Mouse (Mus musculus): ENCODE data around the gene Aoc1. TPM values are rescaled to one million over a fixed set of nuclear protein-coding genes. Genes with fewer than 3 reads are reported as not detected.
"Not testable (repeated sequence)": the region's sequence is repeated elsewhere in the genome, so short reads cannot be mapped to it uniquely, and the experiment has no call there.

The Aoc1 gene
- polyA plus RNA-seq, 1 experiment from 2014 or later, result not detected

DNA sequence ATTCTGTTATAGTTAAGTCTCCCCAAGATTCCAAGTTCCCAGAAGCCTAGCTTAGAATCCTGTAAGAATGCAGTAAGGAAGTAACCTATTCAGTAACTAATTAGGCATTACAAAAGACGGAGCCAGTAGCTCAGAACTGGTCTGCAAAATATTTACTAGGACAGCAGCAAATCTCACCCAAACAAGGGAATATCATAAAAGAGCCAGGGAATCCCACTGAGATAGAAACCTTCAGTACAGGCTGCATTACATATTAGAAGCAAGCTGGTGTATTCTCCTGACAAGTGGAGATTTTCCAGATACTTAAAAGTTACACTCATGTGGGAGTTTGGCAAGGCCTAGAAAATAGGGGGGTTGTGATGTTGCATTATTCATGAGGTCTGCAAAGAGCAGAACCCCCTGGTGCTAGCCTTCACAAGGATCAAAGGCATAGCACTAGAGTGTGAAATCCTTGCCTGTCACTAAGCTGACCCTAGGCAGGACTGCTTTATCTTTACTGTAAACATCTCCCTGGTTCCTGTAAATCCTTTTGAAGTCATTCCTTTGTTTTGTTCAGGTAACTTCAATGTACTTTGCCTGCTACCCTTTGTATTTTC is 6.2 kb upstream of the Aoc1 start:
- not testable (repeated sequence) for H3K27ac ChIP-seq (ENCODE audit: low read depth, low read length); H3K9ac ChIP-seq (ENCODE audit: low read depth, low read length); ATAC-seq; H3K27me3 ChIP-seq (replicated peaks; ENCODE audit: control insufficient read depth, insufficient read depth, low read length); H3K4me2 ChIP-seq (ENCODE audit: low read length); H3K4me1 ChIP-seq (ENCODE audit: control insufficient read depth, insufficient read depth, low read depth, low read length); H3K4me3 ChIP-seq (ENCODE audit: low read length); H3K9me3 ChIP-seq (ENCODE audit: control insufficient read depth, low read length); H3K36me3 ChIP-seq (ENCODE audit: control insufficient read depth, insufficient read depth, low read length)
- 8% methylated on average over 1 of the region's 1 CpGs for WGBS

DNA sequence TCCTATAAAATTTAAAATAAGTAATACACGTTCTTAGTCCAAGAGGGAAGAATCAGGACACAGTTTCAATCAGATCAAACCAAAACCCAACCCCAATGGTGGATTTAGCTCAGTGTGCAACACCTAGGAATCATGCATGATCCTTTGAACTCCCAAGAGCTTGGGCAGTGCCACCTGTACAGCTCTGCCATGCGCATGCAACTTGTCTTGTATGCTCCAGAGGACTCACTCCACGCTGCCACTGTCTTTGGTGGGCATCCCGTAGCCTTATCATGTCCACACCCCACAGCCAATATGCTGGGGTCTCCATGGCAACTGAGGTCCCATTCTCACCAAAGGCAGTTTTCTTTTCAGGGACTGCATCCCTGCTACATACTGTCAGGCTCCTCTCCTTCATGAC is 5.5 kb upstream of the Aoc1 start:
- ATAC-seq, result no peak
- 26% methylated on average over 4 of the region's 4 CpGs for WGBS
- Histone ChIP-seq H3K9ac (ENCODE audit: low read depth, low read length) (no peak overlapping the region), H3K4me1 (ENCODE audit: control insufficient read depth, insufficient read depth, low read depth, low read length) (no peaks in the 10 kb centered on the region; the same call in 1 of the 2 replicates), H3K27ac (ENCODE audit: low read depth, low read length) (no peak overlapping the region), H3K27me3 (replicated peaks; ENCODE audit: control insufficient read depth, insufficient read depth, low read length) (no peaks in the 10 kb centered on the region), H3K4me2 (ENCODE audit: low read length) (no peak overlapping the region), H3K9me3 (ENCODE audit: control insufficient read depth, low read length) (no peaks in the 10 kb centered on the region), H3K4me3 (ENCODE audit: low read length) (no peak overlapping the region), H3K36me3 (ENCODE audit: control insufficient read depth, insufficient read depth, low read length) (no peaks in the 10 kb centered on the region)

- Histone ChIP-seq H3K9ac (ENCODE audit: low read depth, low read length) (no peak overlapping the region), H3K9me3 (ENCODE audit: control insufficient read depth, low read length) (no peaks in the 10 kb centered on the region), H3K27me3 (replicated peaks; ENCODE audit: control insufficient read depth, insufficient read depth, low read length) (no peaks in the 10 kb centered on the region), H3K36me3 (ENCODE audit: control insufficient read depth, insufficient read depth, low read length) (no peaks in the 10 kb centered on the region), H3K27ac (ENCODE audit: low read depth, low read length) (no peak overlapping the region), H3K4me3 (ENCODE audit: low read length) (no peak overlapping the region), H3K4me1 (ENCODE audit: control insufficient read depth, insufficient read depth, low read depth, low read length) (no peaks in the 10 kb centered on the region; the same call in 1 of the 2 replicates), H3K4me2 (ENCODE audit: low read length) (no peak overlapping the region)
- WGBS, result 78% methylated on average over 2 of the region's 2 CpGs
- ATAC-seq, result no peak
These were observed 2.9 kb upstream of the Aoc1 start for GRCm38 (mm10) chr6:48869774-48870173.

GRCm38 (mm10) chr6:48874576-48874975 is 1.9 kb downstream of the Aoc1 start:
- no peaks in the 10 kb centered on the region for H3K36me3 ChIP-seq (ENCODE audit: control insufficient read depth, insufficient read depth, low read length)
- WGBS, result 82% methylated on average over 4 of the region's 4 CpGs
- no peak overlapping the region for H3K4me3 ChIP-seq (ENCODE audit: low read length)
- H3K4me2 ChIP-seq (ENCODE audit: low read length), result no peak overlapping the region
- H3K27ac ChIP-seq (ENCODE audit: low read depth, low read length), result no peak overlapping the region
- no peaks in the 10 kb centered on the region for H3K9me3 ChIP-seq (ENCODE audit: control insufficient read depth, low read length)
- ATAC-seq, result no peak
- H3K27me3 ChIP-seq (replicated peaks; ENCODE audit: control insufficient read depth, insufficient read depth, low read length), result no peaks in the 10 kb centered on the region
- no peaks in the 10 kb centered on the region for H3K4me1 ChIP-seq (ENCODE audit: control insufficient read depth, insufficient read depth, low read depth, low read length)
- H3K9ac ChIP-seq (ENCODE audit: low read depth, low read length), result no peak overlapping the region

- Histone ChIP-seq H3K36me3 (ENCODE audit: control insufficient read depth, insufficient read depth, low read length) (no peaks in the 10 kb centered on the region), H3K9ac (ENCODE audit: low read depth, low read length) (no peak overlapping the region), H3K27me3 (replicated peaks; ENCODE audit: control insufficient read depth, insufficient read depth, low read length) (no peaks in the 10 kb centered on the region), H3K27ac (ENCODE audit: low read depth, low read length) (no peak overlapping the region), H3K4me1 (ENCODE audit: control insufficient read depth, insufficient read depth, low read depth, low read length) (no peaks in the 10 kb centered on the region), H3K4me3 (ENCODE audit: low read length) (no peak overlapping the region), H3K9me3 (ENCODE audit: control insufficient read depth, low read length) (no peaks in the 10 kb centered on the region), H3K4me2 (ENCODE audit: low read length) (no peak overlapping the region)
- WGBS, result 90% methylated on average over 6 of the region's 6 CpGs
- ATAC-seq, result no peak
These were observed 2.8 kb downstream of the Aoc1 start for GRCm38 (mm10) chr6:48875515-48875914.

DNA sequence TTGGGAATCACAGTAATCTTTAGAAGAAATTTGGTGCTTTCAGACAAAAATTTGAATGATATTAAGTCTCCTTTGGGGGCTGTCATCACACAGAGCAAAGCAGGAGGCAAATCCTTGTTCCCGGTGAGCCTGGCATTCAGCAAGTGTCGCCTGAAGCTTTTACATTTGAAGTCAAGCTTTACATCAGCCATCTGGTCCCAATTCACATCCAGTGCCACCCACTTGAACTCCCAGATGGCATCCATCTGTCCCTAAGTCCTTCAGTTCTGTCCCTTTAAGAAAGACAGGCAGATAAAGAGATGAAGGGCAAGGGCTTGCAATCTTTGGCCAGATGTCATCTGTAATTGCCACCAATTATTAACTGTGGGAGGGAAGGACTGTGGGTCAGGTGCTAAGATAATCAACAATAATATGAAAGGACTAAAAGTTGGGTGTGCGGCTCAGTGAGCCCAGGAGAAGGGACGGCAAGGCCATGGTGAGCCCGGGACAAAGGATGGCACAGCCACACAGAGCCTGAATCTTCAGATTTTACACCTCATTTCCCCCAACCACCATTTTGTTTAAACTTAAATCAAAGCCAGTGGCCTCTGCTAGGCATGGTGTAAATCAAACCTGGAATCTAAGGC is 3.9 kb downstream of the Aoc1 start:
- no peaks in the 10 kb centered on the region for H3K36me3 ChIP-seq (ENCODE audit: control insufficient read depth, insufficient read depth, low read length)
- ATAC-seq, result no peak; the same call in 1 of the 2 replicates
- H3K9ac ChIP-seq (ENCODE audit: low read depth, low read length), result no peak overlapping the region
- H3K27ac ChIP-seq (ENCODE audit: low read depth, low read length), result no peak overlapping the region
- H3K4me2 ChIP-seq (ENCODE audit: low read length), result no peak overlapping the region
- H3K27me3 ChIP-seq (replicated peaks; ENCODE audit: control insufficient read depth, insufficient read depth, low read length), result no peaks in the 10 kb centered on the region
- H3K4me3 ChIP-seq (ENCODE audit: low read length), result no peak overlapping the region
- H3K9me3 ChIP-seq (ENCODE audit: control insufficient read depth, low read length), result no peaks in the 10 kb centered on the region
- WGBS, result 43% methylated on average over 5 of the region's 5 CpGs
- H3K4me1 ChIP-seq (ENCODE audit: control insufficient read depth, insufficient read depth, low read depth, low read length), result no peaks in the 10 kb centered on the region

GRCm38 (mm10) chr6:48894203-48894602 is 21.5 kb downstream of the Aoc1 start:
- Histone ChIP-seq H3K4me3 (ENCODE audit: low read length) (no peak overlapping the region), H3K36me3 (ENCODE audit: control insufficient read depth, insufficient read depth, low read length) (no peaks in the 10 kb centered on the region), H3K27ac (ENCODE audit: low read depth, low read length) (no peak overlapping the region), H3K9ac (ENCODE audit: low read depth, low read length) (no peak overlapping the region), H3K27me3 (replicated peaks; ENCODE audit: control insufficient read depth, insufficient read depth, low read length) (no peaks in the 10 kb centered on the region), H3K9me3 (ENCODE audit: control insufficient read depth, low read length) (peaks cover 2% of the 10 kb centered on the region; the same call in 1 of the 2 replicates), H3K4me2 (ENCODE audit: low read length) (no peak overlapping the region), H3K4me1 (ENCODE audit: control insufficient read depth, insufficient read depth, low read depth, low read length) (no peaks in the 10 kb centered on the region)
- WGBS, result 80% methylated on average over 4 of the region's 4 CpGs
- no peak for ATAC-seq

DNA sequence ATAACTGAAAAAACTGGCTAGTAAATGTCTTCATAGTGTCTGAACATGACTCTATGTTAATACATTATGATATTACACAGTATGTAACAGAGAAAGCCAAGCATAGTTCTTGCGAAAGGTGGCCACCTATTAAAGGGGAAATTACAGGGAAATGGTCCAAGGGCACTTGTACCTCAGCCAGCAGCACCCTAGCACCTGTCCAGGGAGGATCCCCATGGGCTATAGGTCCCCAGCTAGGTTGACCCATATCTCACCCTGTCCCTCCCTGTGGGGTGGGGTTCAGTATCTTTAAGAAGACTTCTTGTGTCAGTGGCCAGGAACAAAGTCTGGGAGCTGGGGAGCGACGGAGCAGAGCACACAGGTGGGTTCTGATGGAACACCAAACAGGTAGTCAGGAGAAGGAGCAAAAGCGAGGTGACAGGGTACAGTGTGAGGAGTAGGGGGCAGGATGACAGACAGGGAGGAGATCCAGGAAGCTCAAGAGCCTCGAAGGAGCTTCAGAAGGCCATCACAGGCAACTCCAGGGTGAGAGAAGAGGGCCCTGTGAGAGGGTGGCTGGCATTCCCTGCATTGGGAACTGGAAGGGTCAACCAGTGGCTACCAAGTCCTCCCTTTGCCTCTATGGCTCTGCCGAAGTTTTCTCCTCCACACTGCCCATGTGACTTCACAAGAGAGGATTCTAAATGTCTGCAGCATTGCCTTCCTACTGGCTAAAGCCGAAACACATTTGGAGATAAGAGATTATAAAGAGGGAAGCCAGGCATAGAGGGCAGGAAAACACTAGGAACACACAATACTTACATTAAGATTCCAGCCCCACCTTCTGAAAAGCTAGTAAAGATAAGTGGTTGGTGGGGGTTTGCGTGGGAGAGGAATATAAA is 22.5 kb downstream of the Aoc1 start:
- WGBS, result 91% methylated on average over 8 of the region's 8 CpGs
- H3K4me1 ChIP-seq (ENCODE audit: control insufficient read depth, insufficient read depth, low read depth, low read length), result no peaks in the 10 kb centered on the region
- H3K9ac ChIP-seq (ENCODE audit: low read depth, low read length), result no peak overlapping the region
- H3K27ac ChIP-seq (ENCODE audit: low read depth, low read length), result no peak overlapping the region
- no peak overlapping the region for H3K4me3 ChIP-seq (ENCODE audit: low read length)
- H3K9me3 ChIP-seq (ENCODE audit: control insufficient read depth, low read length), result peaks cover 2% of the 10 kb centered on the region; the same call in 1 of the 2 replicates
- no peak overlapping the region for H3K4me2 ChIP-seq (ENCODE audit: low read length)
- no peaks in the 10 kb centered on the region for H3K27me3 ChIP-seq (replicated peaks; ENCODE audit: control insufficient read depth, insufficient read depth, low read length)
- H3K36me3 ChIP-seq (ENCODE audit: control insufficient read depth, insufficient read depth, low read length), result no peaks in the 10 kb centered on the region
- no peak for ATAC-seq

GRCm38 (mm10) chr6:48895941-48896340 is 23.2 kb downstream of the Aoc1 start:
- Histone ChIP-seq H3K4me2 (ENCODE audit: low read length) (no peak overlapping the region), H3K27ac (ENCODE audit: low read depth, low read length) (no peak overlapping the region), H3K36me3 (ENCODE audit: control insufficient read depth, insufficient read depth, low read length) (no peaks in the 10 kb centered on the region), H3K27me3 (replicated peaks; ENCODE audit: control insufficient read depth, insufficient read depth, low read length) (no peaks in the 10 kb centered on the region), H3K4me3 (ENCODE audit: low read length) (no peak overlapping the region), H3K4me1 (ENCODE audit: control insufficient read depth, insufficient read depth, low read depth, low read length) (no peaks in the 10 kb centered on the region), H3K9ac (ENCODE audit: low read depth, low read length) (no peak overlapping the region), H3K9me3 (ENCODE audit: control insufficient read depth, low read length) (peaks cover 2% of the 10 kb centered on the region; the same call in 1 of the 2 replicates)
- WGBS, result 84% methylated on average over 5 of the region's 5 CpGs
- ATAC-seq, result no peak
